Mouse (Mus musculus) retina, adult 2 months (tissue): ENCODE measurements around the gene Sertad2.
A peak's percentile ranks its signal among the peaks of the same experiment; 100 is the strongest.

Experiments used
- DNase-seq: peaks from one replicate; pipeline ENCODE4 v3.0.0-alpha.2; 2012; ENCODE audit warnings: low read depth, low spot score

The Sertad2 gene

DNA sequence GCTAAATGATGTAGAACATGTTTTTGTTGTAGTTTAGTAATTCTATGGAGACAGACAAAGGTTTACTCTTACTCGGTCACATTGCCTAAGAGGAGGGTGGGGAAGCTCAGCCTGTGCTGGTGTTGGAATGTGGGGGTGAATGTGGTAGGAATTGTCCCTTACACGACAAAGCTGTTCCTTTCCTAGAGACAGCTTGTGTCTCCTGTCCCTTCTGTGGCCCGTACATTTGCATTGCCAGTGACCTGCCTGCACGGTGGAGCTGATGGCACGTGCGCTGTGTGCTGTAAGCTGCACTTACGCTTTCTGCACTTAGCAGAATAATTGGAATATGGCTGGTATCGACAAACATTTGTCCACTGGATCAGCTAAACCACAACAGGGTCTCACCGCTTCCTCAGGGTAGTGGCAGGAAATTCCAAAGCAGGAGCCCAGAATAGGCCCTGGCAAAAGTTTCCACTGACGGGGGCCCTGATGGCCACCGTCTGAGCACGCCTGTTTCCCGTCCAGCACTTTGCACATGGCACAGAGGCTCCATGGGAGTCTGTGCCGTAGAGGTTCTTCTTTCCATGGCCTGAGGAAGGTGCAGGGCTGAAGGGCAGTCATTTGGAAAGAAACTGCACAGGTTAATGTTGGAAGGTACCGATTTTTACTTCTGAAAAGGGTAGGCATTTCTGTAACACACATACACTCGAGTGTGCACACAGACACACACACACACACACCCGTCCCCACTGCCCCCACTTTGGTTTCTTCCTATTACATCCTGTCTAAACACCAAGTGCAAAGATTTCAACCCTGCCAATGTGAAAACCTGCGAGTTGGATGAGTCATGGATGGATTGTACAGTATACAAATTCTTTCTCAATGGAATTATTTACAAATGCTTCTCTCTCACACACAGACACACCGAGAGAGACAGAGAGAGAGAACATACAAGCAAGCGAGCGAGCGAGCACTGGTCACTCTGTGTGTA is 51.5 kb downstream of the Sertad2 start:
- DNase-seq: no peak

DNA sequence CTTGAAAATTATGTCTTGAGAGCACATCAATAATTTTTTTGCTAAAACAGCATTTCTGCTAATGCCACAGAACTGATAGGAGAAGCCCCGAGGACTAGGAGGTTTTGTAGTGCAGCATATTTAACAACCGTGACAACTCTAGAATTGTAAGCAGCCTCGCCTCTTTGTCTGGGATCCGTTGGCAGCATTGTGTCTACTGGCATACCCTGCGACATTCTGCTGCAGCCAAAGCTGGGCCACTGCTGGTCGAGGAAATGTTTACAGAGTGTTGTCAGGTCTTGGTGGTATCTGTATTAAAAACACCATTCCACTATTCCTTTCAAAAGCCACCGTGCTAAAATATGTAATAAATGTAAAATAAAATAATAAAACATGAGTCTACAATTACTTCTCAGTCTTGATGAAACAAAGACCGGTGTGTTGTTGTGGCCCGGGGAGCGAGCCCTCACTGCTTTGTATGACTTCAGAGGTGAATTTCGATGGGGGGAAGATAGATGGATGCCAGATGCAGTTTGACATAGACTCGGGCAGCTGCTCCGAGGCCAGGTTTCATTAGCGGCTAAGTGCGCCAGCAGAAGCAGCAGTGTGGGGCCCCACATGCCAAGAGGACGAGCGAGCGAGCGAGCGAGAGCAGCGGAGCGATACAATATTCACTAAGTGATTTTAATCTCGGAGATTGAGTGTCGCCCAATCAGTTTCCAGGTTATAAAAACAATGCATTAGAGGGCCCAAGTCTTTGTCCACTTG is 60.2 kb downstream of the Sertad2 start:
- DNase-seq: no peak

DNA sequence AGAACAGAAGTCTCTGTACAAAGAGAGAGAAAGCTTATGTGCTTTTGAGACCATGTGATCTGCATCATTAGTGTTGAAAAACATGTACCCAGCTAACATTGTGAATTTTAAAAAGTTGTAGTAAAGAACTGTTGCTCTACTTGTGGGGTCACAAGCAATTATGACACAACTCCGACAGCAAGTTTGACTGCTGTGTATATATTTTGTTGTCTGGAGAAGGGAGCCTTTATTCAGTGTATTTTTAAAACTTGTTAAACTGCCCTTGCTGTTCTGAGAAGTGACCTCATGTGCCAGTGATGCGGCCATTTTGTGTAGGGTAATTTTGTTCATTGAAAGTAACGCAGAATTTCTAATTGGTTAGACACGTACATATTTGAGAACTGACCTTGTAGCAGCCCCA is 61.1 kb downstream of the Sertad2 start:
- no peak for DNase-seq

DNA sequence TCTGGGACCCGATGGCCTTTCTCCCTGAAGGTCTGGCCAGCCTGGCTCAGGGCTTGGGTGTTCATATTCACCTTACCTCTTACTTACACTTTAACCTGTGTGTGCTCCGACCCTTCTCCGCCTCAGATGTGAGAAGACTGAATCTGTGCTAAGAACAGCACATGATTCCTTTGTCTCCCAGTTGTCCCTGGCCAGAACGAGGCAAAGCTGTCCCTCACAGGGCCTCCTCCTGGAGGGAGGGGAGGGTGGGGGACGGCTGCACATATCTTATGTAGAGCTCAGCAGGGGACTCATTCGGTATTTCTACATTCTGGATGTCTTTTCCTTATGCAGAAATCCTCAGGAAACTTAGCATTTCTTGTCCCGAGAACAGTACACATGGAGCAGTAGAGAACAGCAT is 62.6 kb downstream of the Sertad2 start:
- no peak for DNase-seq

DNA sequence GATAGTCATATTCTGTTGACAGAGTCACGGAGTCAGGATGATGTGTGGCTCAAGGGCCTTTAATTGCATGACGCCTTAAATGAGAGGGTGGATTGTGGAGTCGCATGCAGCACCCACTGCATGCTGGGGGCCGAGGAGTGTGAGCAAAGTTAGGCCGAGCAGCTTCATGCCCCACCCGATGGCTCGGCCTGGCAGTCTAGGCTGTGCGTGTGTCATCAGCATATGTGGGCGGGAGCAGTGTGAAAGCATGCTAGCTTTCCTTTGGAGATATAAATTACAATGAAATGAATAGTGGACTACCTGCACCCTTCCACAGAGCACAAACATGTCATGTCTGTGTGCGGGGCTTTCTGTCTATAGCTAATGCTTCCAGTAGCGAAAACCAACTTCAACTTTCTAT is 65.4 kb downstream of the Sertad2 start:
- DNase-seq: no peak

DNA sequence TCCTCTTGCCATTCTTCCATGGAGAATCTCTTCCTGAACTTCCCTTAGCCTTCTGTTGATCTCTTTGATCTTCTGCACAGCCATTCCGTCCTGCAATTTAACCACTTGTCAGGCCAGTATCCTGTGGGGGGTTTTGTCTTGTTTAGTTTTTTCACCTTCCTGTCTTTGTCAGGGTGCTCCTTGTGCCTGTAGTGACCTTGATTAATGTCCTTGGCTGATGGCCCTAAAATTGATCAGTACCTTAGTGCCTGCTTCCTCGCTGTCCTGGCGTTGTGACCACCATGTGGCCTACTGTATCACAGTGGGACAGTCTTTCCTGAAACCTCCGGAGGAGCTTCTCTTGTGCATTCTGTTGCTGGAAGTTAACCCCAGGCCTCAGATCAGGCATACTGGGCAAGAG is 70.2 kb downstream of the Sertad2 start:
- no peak for DNase-seq

DNA sequence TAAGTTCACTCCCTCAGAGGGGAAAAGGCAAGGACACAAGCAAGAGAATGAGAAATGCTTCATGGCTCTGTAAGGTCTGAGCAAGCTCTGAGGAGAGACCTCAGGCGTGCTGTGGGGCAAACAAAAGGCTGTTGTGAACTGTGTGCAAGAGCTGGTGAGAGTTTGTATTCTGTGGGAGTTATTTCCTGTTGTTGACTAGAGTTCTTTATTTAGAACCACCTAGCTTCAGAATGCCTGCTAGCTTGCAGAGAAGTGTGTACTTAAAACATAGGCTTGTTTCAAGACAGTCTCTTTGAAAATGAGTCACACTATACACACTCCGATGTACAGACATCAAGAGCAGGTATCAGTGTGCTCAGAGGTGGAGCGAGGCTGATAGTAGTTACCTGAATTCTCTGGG is 73.0 kb downstream of the Sertad2 start:
- DNase-seq: no peak

DNA sequence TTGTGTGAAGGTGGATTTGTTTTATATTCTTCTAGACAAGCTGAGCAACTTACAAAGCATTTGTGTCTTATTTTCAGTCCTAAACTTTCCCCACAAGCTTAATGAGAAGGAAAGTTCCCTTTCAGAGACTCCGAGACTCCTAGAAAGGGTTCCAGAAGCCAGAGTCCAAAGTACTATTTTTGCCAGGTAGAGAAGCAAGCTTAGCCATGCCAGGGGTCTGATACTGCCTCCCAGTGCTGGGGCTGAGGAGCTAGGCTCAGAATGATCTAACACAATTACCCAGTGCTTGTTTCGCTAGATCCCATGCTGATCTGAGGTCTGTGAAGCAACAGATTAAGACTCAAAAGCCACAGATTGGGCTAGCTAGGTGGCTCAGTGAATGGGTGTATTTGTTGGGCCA is 84.1 kb downstream of the Sertad2 start:
- DNase-seq: no peak

DNA sequence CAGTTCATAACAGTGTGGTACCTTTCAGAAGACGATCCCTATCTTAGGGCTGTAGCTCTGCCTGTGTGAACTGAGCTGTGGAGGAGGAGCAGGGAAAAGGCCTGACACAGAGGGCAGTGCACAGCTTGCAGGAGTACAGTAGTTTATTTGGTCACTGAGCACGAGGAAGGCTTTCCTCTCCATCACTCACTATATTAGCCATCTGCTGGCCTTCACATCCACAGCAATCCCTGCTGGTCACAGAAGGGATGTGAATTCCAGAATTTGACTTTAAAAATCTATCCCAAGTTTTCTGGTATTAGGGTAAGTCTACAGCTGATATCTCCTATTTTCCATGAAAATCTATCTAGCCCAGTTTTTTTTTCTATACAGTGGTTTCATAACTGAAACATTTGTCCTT is 85.2 kb downstream of the Sertad2 start:
- DNase-seq: no peak

DNA sequence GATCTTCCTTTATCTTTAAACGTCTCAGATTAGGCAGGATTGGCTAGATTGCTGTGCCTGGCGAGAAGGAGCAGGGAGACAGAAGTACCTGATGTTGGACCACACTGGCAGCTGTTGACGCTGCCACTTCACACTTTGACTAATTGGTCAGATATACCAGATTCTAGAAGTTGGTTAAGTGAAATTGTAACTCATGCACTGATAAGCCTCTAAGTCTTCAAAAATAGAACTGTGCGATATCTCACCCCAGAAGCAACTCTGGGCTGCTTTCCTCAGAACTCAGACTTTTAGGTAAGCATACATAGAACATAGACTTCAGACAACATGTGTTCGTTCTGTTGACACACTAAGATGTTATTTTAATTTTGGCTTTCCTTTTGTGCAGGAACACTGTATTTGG is 86.6 kb downstream of the Sertad2 start:
- DNase-seq: no peak

DNA sequence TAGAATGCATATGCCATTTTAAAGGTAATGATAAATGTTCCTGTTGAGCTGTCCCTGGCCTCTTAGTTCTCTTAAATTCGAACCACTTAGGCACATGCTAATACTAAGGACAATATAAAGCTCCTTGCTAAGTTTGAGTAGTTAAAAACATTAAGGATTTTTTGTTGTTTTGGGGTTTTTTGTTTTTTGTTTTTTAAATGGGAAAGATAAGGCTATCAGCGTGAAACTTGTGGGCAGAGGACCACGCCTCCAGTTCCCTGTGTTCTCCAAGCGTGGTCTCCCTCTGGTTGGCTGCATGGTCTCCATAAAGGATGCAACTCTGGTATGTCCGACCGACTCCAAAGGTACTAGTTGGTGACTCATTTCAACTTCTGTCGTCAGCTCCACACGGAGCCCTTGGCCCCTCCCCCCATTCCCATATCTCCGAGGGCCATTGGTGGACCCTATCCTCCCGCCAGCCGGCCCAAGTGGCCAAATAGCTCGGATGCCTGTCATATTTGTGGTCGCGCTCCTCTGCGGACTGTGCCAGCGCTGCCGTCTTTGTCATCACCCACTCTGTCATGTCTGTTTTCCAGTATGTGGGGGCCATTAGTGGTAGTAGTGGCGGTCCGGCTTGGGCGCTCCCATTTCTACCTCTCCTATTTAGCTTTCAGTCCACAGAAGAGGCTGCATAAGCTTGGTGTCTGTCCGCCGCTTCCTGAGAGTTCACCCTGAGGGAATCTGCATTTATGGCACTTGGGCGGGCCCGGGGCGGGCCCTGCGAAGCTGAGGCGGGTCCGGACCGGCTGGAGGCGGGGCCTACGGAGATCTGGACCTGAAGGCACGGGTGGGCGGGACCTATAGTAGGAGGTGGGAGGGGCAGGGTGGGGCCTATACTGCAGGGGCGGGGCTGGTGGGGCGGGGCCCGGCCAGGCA is 88.2 kb downstream of the Sertad2 start:
- DNase-seq: peak; percentile 85

DNA sequence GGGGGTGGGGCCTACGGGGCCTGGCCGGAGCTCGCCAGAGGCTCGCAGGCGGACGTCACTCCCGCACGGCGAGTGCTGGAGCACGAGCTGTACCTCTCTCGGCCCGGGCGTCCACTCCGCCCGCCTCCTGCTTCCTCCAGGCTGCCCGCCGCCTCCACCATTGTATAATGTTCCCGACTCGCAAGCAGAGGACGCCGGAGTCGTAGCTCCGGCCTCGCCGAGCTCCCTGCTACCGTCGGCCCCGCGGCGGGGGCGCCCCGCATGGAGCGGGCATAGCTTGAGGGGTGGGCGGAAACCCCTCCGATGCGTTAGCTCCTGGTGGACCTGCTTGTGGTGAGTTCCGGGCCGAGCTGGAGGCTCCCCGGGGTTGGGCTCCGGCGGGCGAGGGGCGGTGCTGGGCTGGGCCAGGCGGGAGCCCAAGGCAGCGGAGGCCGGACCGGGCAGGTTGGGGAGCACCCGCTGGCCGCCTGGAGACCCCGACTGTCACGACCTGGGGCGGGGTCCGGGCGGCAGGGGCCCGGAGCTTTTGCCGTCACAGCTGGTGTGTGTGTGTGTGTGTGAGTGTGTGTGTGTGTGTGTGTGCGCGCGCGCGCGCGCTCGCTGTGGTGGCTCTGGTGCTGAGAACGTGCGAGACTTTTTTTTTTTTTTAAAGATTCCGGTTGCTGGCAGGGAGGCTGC is 89.0 kb downstream of the Sertad2 start:
- peak; percentile 30 for DNase-seq

DNA sequence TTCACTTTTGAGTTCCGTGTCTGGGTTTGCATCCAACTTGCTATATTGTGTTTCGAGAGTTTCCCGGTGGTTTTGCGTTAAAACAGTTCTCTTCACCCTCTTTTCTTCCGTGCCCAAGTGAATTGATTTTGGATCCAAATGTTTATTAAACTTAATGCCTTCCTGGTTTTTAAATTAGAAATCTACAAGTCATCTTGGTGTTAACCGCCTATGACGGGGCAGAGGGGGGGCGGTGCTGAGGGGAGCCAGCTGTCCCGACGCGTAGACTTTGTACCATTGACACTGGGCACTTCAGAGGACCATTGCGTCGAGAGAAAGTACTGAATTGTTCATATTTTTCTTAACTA is 89.5 kb downstream of the Sertad2 start:
- DNase-seq: no peak

DNA sequence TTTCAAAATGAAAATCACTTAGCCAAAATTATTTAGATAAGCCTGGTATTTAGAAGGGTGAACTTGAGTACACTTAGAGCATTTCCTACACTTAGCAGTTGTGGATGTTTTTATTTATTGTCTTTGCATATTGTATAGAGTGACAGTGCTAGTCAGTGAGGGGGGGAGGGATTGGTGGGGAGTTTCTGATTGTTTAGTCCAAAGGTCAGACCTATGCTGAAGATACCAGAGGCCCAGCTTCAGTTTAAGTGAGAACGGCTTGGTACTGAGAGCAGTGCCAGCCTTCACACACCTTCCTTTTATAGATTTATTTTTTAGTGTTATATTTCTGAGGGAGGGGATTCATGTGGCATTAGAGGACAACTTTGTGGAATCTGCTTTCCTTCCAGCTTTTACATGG is 91.5 kb downstream of the Sertad2 start:
- no peak for DNase-seq

DNA sequence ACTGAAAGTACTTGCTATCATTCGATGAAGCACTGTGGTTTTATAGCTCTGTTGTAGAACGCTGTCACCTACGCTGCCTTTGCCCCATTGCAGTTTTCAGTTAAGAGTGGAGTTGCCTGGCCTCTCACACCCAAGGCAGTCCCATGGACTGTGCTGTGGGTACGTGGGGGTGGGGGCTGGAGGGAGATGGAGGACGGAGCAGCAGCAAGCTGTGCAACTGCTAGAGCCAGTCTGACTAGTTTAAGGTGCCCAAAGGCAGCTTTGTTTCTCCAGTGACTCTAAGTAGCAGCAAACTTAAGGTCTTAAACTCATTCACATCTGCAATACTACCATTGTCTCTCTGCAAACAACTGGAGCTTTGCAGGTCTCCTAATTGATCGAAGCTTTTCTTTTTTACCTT is 92.6 kb downstream of the Sertad2 start:
- DNase-seq: no peak

DNA sequence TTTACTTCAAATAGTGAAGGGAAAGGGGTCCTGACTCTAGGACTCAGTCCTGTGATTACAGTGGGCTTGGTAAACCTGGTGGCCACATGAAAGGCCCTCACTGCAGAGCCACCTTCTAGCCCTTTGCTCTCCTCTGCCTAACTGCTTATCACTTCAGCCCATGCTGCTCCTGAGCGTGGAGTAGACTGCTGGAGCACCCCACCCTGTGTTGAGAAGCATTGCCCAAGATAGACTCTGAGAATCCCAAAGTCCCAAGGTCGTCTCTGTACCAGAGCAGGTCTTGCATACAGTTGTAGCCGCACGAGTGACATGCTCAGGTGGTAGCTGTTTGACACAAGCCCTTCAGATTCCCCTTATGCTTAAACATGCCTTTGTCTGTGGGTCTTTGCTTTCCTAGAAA is 93.1 kb downstream of the Sertad2 start:
- DNase-seq: no peak

DNA sequence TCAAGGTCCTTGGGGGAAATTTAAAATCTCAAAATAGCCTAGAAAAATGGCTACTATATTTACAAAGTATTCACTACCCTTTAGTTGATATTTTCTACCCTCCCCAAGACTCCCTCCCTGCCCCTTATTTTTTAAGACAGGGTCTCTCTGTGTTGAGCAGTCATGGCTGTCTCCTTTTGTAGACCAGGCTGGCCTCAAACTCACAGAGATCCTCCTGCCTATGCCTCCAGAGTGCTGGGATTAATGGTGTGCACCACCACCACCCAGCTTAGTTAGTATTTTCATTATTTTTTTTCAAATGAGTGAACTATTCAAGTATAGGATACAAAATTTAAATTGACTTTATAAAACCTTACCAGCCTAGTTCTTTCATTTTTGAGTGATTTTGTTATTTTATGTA is 94.0 kb downstream of the Sertad2 start:
- DNase-seq: no peak

DNA sequence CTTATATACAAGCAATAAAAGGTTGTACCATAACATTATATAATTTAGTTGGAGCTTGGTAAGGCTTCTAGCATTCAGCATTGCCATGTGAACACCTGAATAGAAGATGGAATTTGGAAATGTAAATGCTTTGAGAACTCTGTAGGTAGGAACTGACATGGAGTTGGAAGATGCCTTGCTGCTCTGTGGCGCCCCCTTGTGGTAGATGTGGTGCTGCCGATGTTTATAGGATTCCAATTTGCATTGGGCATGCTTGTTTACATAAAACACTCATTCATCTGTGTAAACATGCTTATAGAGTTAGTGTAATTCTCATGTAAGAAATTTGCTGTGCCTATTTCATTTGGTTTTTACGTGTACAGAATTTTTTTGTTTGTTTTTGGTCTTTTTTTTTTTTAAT is 95.8 kb downstream of the Sertad2 start:
- peak; percentile 42 for DNase-seq

DNA sequence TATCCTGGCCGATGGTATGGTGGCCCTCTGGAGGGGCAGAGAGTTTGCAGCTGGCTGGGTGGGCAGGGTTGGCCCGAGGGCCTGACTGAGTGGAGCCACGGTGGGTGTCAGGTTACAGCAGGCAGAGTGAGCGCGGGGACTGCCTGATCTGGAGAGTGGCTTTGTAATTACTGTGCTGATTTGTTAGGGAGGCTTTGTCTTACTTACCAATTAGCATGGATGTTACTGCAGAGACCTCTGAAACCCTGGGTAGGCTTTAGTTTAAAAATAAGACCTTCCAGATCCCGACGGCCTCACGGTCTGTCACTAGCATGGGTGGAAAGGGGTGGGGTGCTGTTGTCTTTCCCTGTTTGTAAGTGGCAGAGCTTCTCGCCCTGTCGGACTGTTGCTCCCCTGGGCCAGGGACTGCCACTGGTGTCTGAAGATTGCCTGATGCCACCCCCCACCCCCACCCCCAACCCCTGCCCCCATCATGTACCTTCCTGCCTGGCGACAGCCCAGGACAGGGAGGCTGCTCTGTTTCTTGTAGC is 96.9 kb downstream of the Sertad2 start:
- DNase-seq: no peak

DNA sequence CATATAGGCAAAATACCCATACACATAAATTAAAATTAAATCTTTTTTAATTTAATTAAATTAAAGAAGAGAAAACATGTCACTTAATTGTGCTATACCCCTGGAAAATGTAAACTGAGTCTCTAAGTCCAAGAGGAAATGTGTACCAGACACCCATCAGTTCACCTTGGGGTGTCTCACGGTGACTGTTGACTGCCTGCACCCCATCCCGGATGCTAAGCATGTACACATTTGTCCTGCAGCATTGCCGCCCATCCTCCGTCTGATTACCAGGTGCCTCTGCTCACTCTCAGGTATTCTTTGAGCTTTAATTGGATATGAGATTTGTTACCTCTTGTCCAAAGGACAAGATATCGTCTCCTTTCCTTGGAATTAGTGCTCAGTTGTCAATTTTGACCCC is 99.3 kb downstream of the Sertad2 start:
- DNase-seq: no peak

DNA sequence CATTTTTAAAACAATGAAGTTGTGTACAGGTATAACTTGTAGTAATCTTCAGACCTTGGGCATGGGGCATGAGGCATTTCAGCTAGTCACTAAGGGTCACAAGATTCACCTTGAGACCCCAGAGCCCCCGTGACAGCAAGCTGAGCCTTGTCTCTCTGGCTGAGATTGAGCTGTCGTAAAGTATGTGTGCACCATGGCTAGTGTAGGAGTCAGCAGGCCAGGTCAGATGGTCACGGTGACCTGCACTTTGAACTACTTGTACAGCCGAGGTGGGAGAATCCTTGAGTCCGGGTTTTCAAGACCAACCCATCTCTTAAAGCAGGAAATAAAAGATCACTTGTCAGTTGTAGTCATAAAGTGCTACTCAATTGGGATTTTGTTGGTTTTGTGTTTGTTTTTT is 100.1 kb downstream of the Sertad2 start:
- no peak for DNase-seq
